Mouse (Mus musculus) embryonic facial prominence, embryonic 14.5 days (tissue): Measurements from ENCODE around the gene Olfm3. TPM values are rescaled to one million over a fixed set of nuclear protein-coding genes. Genes with fewer than 3 reads are reported as not detected.

Source experiments
- ATAC-seq: fragments of 200-750 bp; cut with Nextera tagmentation; 2 replicates; pipeline ENCODE4 v1.8.0; 2017; ENCODE audit warnings: low read depth, moderate number of reproducible peaks, moderate TSS enrichment
- DNase-seq: peaks from one replicate; pipeline ENCODE4 v3.0.0-alpha.2; 2015; ENCODE audit warnings: low spot score
- H3K27ac ChIP-seq: fragments of 300-500 bp; sonication (generic); replicated peaks from 2 replicates; pipeline ENCODE4 v1.5.1; 2014; ENCODE audit warnings: low read depth, mild to moderate bottlenecking, low read length, moderate library complexity
- H3K27me3 ChIP-seq: fragments of 300-500 bp; sonication (generic); replicated peaks from 2 replicates; pipeline ENCODE4 v1.6.1; 2014; ENCODE audit warnings: low read length; ENCODE audit not compliant: control insufficient read depth, insufficient read depth
- H3K36me3 ChIP-seq: fragments of 300-500 bp; sonication (generic); 2 replicates; pipeline ENCODE4 v1.6.1; 2014; ENCODE audit warnings: low read length, mixed read lengths; ENCODE audit not compliant: control insufficient read depth, insufficient read depth
- H3K4me1 ChIP-seq: fragments of 300-500 bp; sonication (generic); 2 replicates; pipeline ENCODE4 v1.6.1; 2014; ENCODE audit warnings: antibody characterized with exemption, low read length; ENCODE audit not compliant: control insufficient read depth, insufficient read depth
- H3K4me2 ChIP-seq: fragments of 300-500 bp; sonication (generic); 2 replicates; pipeline ENCODE4 v1.6.1; 2014; ENCODE audit warnings: low read depth, mild to moderate bottlenecking, low read length, moderate library complexity, mixed read lengths
- H3K4me3 ChIP-seq: fragments of 300-500 bp; sonication (generic); 2 replicates; pipeline ENCODE4 v1.5.1; 2014; ENCODE audit warnings: low read depth, mild to moderate bottlenecking, low read length
- H3K9ac ChIP-seq: fragments of 300-500 bp; sonication (generic); 2 replicates; pipeline ENCODE4 v1.6.1; 2014; ENCODE audit warnings: low read depth, mild to moderate bottlenecking, low read length, moderate library complexity, mixed read lengths
- H3K9me3 ChIP-seq: fragments of 300-500 bp; sonication (generic); 2 replicates; pipeline ENCODE4 v1.6.1; 2016; ENCODE audit warnings: low read length; ENCODE audit not compliant: control insufficient read depth
- WGBS: fragments of 180-500 bp; shearing (Covaris S2); extraction: QIAGEN DNeasy Blood & Tissue Kit; methylation state at CpG from one replicate; pipeline ENCODE4 v1.1.7; 2014; 5-methylcytosine and 5-hydroxymethylcytosine counted together
- polyA plus RNA-seq: library from polyadenylated mRNA; unstranded; fragments of >200 nt; fragmentation: Nextera tagmentation; extraction: Ambion mirVana; gene quantifications from 2 replicates; pipeline ENCODE4 v1.2.1, GENCODE M21; 2014

Gene Olfm3
- polyA plus RNA-seq, 1 experiment from 2014 or later = 0.53 TPM

GRCm38 (mm10) chr3:115090670-115091069 lies 186.8 kb downstream of the Olfm3 start:
- Histone ChIP-seq H3K9ac (no peak overlapping the region), H3K27me3 (no peaks in the 10 kb centered on the region), H3K27ac (no peak overlapping the region), H3K4me1 (no peaks in the 10 kb centered on the region), H3K4me2 (no peak overlapping the region), H3K36me3 (no peaks in the 10 kb centered on the region), H3K9me3 (no peaks in the 10 kb centered on the region), H3K4me3 (no peak overlapping the region)
- DNase-seq = no peak
- 43% methylated on average over 2 of the region's 2 CpGs for WGBS
- ATAC-seq = no peak

GRCm38 (mm10) chr3:115095496-115095895 lies 191.6 kb downstream of the Olfm3 start:
- Histone ChIP-seq H3K27me3 (no peaks in the 10 kb centered on the region), H3K4me1 (no peaks in the 10 kb centered on the region), H3K4me3 (no peak overlapping the region), H3K9ac (no peak overlapping the region), H3K36me3 (no peaks in the 10 kb centered on the region), H3K4me2 (no peak overlapping the region), H3K27ac (no peak overlapping the region), H3K9me3 (no peaks in the 10 kb centered on the region)
- ATAC-seq (no peak), DNase-seq (no peak)
- 56% methylated on average over 3 of the region's 3 CpGs for WGBS

- no peaks in the 10 kb centered on the region for H3K36me3 ChIP-seq
- no peak overlapping the region for H3K27ac ChIP-seq
- H3K9ac ChIP-seq = no peak overlapping the region
- DNase-seq (no peak), ATAC-seq (no peak)
- no peaks in the 10 kb centered on the region for H3K4me1 ChIP-seq
- no peak overlapping the region for H3K4me3 ChIP-seq
- H3K4me2 ChIP-seq = no peak overlapping the region
- 67% methylated on average over 1 of the region's 1 CpGs for WGBS
- no peaks in the 10 kb centered on the region for H3K27me3 ChIP-seq
- no peaks in the 10 kb centered on the region for H3K9me3 ChIP-seq
These were observed 195.7 kb downstream of the Olfm3 start for GRCm38 (mm10) chr3:115099590-115099989.

- no peak overlapping the region for H3K4me2 ChIP-seq
- DNase-seq (no peak), ATAC-seq (no peak)
- WGBS = 58% methylated on average over 2 of the region's 2 CpGs
- no peaks in the 10 kb centered on the region for H3K4me1 ChIP-seq
- H3K9ac ChIP-seq = no peak overlapping the region
- no peak overlapping the region for H3K27ac ChIP-seq
- H3K36me3 ChIP-seq = no peaks in the 10 kb centered on the region
- H3K9me3 ChIP-seq = no peaks in the 10 kb centered on the region
- no peak overlapping the region for H3K4me3 ChIP-seq
- no peaks in the 10 kb centered on the region for H3K27me3 ChIP-seq
These were observed 200.4 kb downstream of the Olfm3 start for GRCm38 (mm10) chr3:115104155-115104801.

- Histone ChIP-seq H3K4me2 (no peak overlapping the region), H3K27me3 (no peaks in the 10 kb centered on the region), H3K9me3 (no peaks in the 10 kb centered on the region), H3K27ac (no peak overlapping the region), H3K9ac (no peak overlapping the region), H3K4me3 (no peak overlapping the region), H3K4me1 (no peaks in the 10 kb centered on the region), H3K36me3 (no peaks in the 10 kb centered on the region)
- WGBS = 34% methylated on average over 8 of the region's 8 CpGs
- ATAC-seq (peak; percentile 74; the same call in 1 of the 2 replicates), DNase-seq (peak; percentile 22)
These were observed 201.1 kb downstream of the Olfm3 start for GRCm38 (mm10) chr3:115104802-115105493.

- DNase-seq = no peak
- H3K36me3 ChIP-seq = no peaks in the 10 kb centered on the region
- no peaks in the 10 kb centered on the region for H3K27me3 ChIP-seq
- no peak overlapping the region for H3K27ac ChIP-seq
- 56% methylated on average over 2 of the region's 2 CpGs for WGBS
- no peak for ATAC-seq
- H3K9me3 ChIP-seq = no peaks in the 10 kb centered on the region
- no peaks in the 10 kb centered on the region for H3K4me1 ChIP-seq
- no peak overlapping the region for H3K4me3 ChIP-seq
- no peak overlapping the region for H3K9ac ChIP-seq
- H3K4me2 ChIP-seq = no peak overlapping the region
These were observed 241.8 kb downstream of the Olfm3 start for GRCm38 (mm10) chr3:115145722-115146121.

GRCm38 (mm10) chr3:115146244-115146643 lies 242.4 kb downstream of the Olfm3 start:
- ATAC-seq (no peak), DNase-seq (no peak)
- Histone ChIP-seq H3K27ac (no peak overlapping the region), H3K36me3 (no peaks in the 10 kb centered on the region), H3K9ac (no peak overlapping the region), H3K9me3 (no peaks in the 10 kb centered on the region), H3K4me2 (no peak overlapping the region), H3K4me1 (no peaks in the 10 kb centered on the region), H3K27me3 (no peaks in the 10 kb centered on the region), H3K4me3 (no peak overlapping the region)
- WGBS = 76% methylated on average over 2 of the region's 2 CpGs

GRCm38 (mm10) chr3:115158903-115159473 lies 255.1 kb downstream of the Olfm3 start:
- no peak overlapping the region for H3K4me3 ChIP-seq
- no peak for DNase-seq
- WGBS = 76% methylated on average over 3 of the region's 3 CpGs

More at GRCm38 (mm10) chr3:115158903-115159473, 255.1 kb downstream of the Olfm3 start:
- Histone ChIP-seq H3K9ac (no peak overlapping the region), H3K9me3 (no peaks in the 10 kb centered on the region), H3K27me3 (no peaks in the 10 kb centered on the region), H3K36me3 (no peaks in the 10 kb centered on the region), H3K4me1 (no peaks in the 10 kb centered on the region), H3K4me2 (no peak overlapping the region), H3K27ac (no peak overlapping the region)
- no peak for ATAC-seq
